Mouse (Mus musculus) thymus, adult 2 months (tissue): Measurements from ENCODE around the gene Vmn2r39. TPM values are rescaled to one million over a fixed set of nuclear protein-coding genes. Genes with fewer than 3 reads are reported as not detected.
"Not testable (repeated sequence)": the region's sequence is repeated elsewhere in the genome, so short reads cannot be mapped to it uniquely, and the experiment has no call there.

ENCODE experiments used
- DNase-seq: peaks from one replicate; pipeline ENCODE4 v3.0.0; 2021
- H3K27ac ChIP-seq: fragments of 200-500 bp; 2 replicates; pipeline ENCODE4 v1.5.1; 2012; ENCODE audit warnings: low read length, control low read depth; ENCODE audit not compliant: control insufficient read depth, insufficient read depth
- H3K27me3 ChIP-seq: fragments of 200-500 bp; 2 replicates; pipeline ENCODE4 v1.6.1; 2012; ENCODE audit warnings: mild to moderate bottlenecking, low read length, moderate library complexity, mixed read lengths; ENCODE audit not compliant: control insufficient read depth, insufficient read depth
- H3K36me3 ChIP-seq: fragments of 200-500 bp; 2 replicates; pipeline ENCODE4 v1.6.1; 2012; ENCODE audit warnings: mild to moderate bottlenecking, low read length, moderate library complexity; ENCODE audit not compliant: control insufficient read depth, insufficient read depth
- H3K4me1 ChIP-seq: fragments of 200-500 bp; replicated peaks from 2 replicates; pipeline ENCODE4 v1.6.1; 2012; ENCODE audit warnings: low read length; ENCODE audit not compliant: control insufficient read depth, insufficient read depth
- H3K4me3 ChIP-seq: fragments of 200-500 bp; 2 replicates; pipeline ENCODE4 v1.5.1; 2012; ENCODE audit warnings: mild to moderate bottlenecking, low read length, control low read depth, moderate library complexity; ENCODE audit not compliant: control insufficient read depth, insufficient read depth
- WGBS: fragments of 180-500 bp; shearing (Covaris S2); methylation state at CpG from one replicate; pipeline ENCODE4 v1.1.7; 2018; 5-methylcytosine and 5-hydroxymethylcytosine counted together
- polyA plus RNA-seq: library from polyadenylated mRNA; depleted of rRNA; stranded (reverse); fragments of >200 nt; gene quantifications from 2 replicates; pipeline ENCODE4 v1.2.3, GENCODE M21; 2012; rRNA removed

The Vmn2r39 gene
- polyA plus RNA-seq: not detected in 2 replicates

DNA sequence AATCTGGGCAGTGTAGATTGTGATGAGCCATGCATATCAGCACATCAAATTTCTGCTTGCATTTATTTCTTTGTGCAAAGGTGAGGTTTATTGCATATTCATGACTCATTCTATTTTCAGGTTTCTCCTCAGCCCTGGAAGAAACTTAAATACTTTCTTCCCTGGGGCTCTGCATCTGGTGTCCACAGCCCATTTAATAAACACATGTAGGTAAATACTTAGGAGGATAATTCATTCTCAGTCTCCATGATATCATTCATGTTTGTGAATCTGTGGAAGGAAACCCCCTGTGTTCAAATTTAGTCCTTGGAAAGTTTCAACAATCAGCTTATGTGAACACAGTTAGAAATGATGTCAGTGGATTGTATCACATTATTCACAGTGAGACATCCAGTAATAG, at the start of gene Vmn2r39:
Vmn2r39 (minus strand) TSS at position 101 of the 400 bp plus-strand sequence.
- H3K4me1 ChIP-seq, H3K36me3 ChIP-seq, DNase-seq, H3K27me3 ChIP-seq, H3K4me3 ChIP-seq, H3K27ac ChIP-seq: not testable (repeated sequence)

DNA sequence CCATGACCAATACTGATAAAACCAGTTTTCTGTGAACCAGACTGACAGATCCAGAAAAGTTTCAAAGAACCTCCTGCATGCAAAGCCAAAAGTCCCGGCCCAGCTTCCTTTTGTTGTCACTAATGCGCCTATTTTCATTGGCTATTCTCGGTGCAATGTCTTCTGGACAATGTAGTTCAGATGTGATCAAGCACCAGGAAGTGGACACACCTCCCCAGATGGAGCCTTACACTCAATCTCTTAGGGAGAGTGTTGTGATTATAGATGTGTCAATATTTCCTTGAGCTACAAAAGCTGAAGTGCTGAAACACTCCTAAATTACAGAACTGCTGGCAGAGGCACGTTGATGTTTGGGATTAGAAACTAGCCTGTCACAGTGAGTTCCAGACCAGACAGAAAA, 34.8 kb upstream of the Vmn2r39 start:
- not testable (repeated sequence) for H3K27ac ChIP-seq, H3K4me3 ChIP-seq
- WGBS: 84% methylated on average over 4 of the region's 4 CpGs

More for the DNA sequence above, 34.8 kb upstream of the Vmn2r39 start:
- H3K4me1 ChIP-seq, H3K36me3 ChIP-seq, H3K27me3 ChIP-seq, DNase-seq: not testable (repeated sequence)

Other genes with a start within 250 kb of the Vmn2r39 start
- gene Vmn2r40, start 99.4 kb downstream of the Vmn2r39 start, polyA plus RNA-seq: not detected in 2 replicates
- gene Vmn2r38, start 67.1 kb upstream of the Vmn2r39 start, polyA plus RNA-seq: not detected in 2 replicates
- not detected in 2 replicates for gene Vmn2r37, start 192.9 kb upstream of the Vmn2r39 start, polyA plus RNA-seq